Mouse (Mus musculus): ENCODE measurements at regions not wholly inside any gene's neighbourhood (a gene's known extent, or its start where the extent isn't known, plus 50 kb on each side); places are given as distances from the start of the nearest gene placed in this dataset.

GRCm38 (mm10) chr4:71363761-71364160, 394.0 kb downstream of the Gm11232 start:
- no peak for TF ChIP-seq POLR2A (IDR thresholded peaks at IDR 0.05; ENCODE audit: extremely low read depth, insufficient read depth, low read length)
- TF ChIP-seq CTCF (IDR thresholded peaks at IDR 0.05; ENCODE audit: low read depth, low read length), result no peak
